Mouse (Mus musculus) T-cell, adult 2 months (primary cell): ENCODE data around the gene Zbtb7b.
"Not testable (repeated sequence)": the region's sequence is repeated elsewhere in the genome, so short reads cannot be mapped to it uniquely, and the experiment has no call there.

Source experiments
- DNase-seq: peaks from one replicate; pipeline ENCODE4 v3.0.0; 2022; ENCODE audit warnings: low spot score

Zbtb7b gene

GRCm38 (mm10) chr3:89394006-89394893, at the start of gene Zbtb7b:
TSS of gene Zbtb7b (minus strand) at chr3:89394776.
- peak; percentile 45 for DNase-seq

- DNase-seq: no peak
Measured at GRCm38 (mm10) chr3:89440691-89441090, 46.1 kb upstream of the Zbtb7b start.

GRCm38 (mm10) chr3:89437269-89437668, 42.7 kb upstream of the Zbtb7b start:
- peak; percentile 76 for DNase-seq

GRCm38 (mm10) chr3:89436176-89437113, 41.9 kb upstream of the Zbtb7b start, which contains the start of gene Pbxip1:
TSS of gene Pbxip1 (plus strand) at chr3:89436706.
- DNase-seq: peak; percentile 57

- no peak for DNase-seq
Measured at GRCm38 (mm10) chr3:89435041-89435440, 40.5 kb upstream of the Zbtb7b start.

- DNase-seq: no peak
Measured at GRCm38 (mm10) chr3:89434532-89434931, 40.0 kb upstream of the Zbtb7b start.

- no peak for DNase-seq
Measured at GRCm38 (mm10) chr3:89432606-89433005, 38.0 kb upstream of the Zbtb7b start.

GRCm38 (mm10) chr3:89430171-89431159, 35.9 kb upstream of the Zbtb7b start, which contains the start of gene Pygo2:
TSS of gene Pygo2 (plus strand) at chr3:89430214.
- peak; percentile 94 for DNase-seq

- DNase-seq: not testable (repeated sequence)
Measured at GRCm38 (mm10) chr3:89429021-89429420, 34.4 kb upstream of the Zbtb7b start.

- DNase-seq: no peak
Measured at GRCm38 (mm10) chr3:89425876-89426275, 31.3 kb upstream of the Zbtb7b start.

- DNase-seq: no peak
Measured at GRCm38 (mm10) chr3:89425141-89425525, 30.6 kb upstream of the Zbtb7b start.

- DNase-seq: no peak
Measured at GRCm38 (mm10) chr3:89424416-89425140, 30.0 kb upstream of the Zbtb7b start.

- no peak for DNase-seq
Measured at GRCm38 (mm10) chr3:89422556-89423205, 28.1 kb upstream of the Zbtb7b start.

GRCm38 (mm10) chr3:89421810-89422473, 27.4 kb upstream of the Zbtb7b start:
- DNase-seq: no peak

- DNase-seq: no peak
Measured at GRCm38 (mm10) chr3:89421002-89421774, 26.6 kb upstream of the Zbtb7b start.

- no peak for DNase-seq
Measured at GRCm38 (mm10) chr3:89420421-89420820, 25.8 kb upstream of the Zbtb7b start.

GRCm38 (mm10) chr3:89419981-89420380, 25.4 kb upstream of the Zbtb7b start:
- DNase-seq: no peak

- no peak for DNase-seq
Measured at GRCm38 (mm10) chr3:89419571-89419970, 25.0 kb upstream of the Zbtb7b start.

GRCm38 (mm10) chr3:89418861-89419250, 24.3 kb upstream of the Zbtb7b start:
- no peak for DNase-seq
